Mouse (Mus musculus): ENCODE measurements around the gene Haus2. TPM values are rescaled to one million over a fixed set of nuclear protein-coding genes. Genes with fewer than 3 reads are reported as not detected.

The Haus2 gene
- polyA plus RNA-seq, 1 experiment from 2014 or later, result 32.6 TPM

GRCm38 (mm10) chr2:120654693-120655092 is 45.5 kb downstream of the Haus2 start:
- Histone ChIP-seq H3K4me2 (ENCODE audit: low read length) (no peak overlapping the region), H3K27me3 (ENCODE audit: control insufficient read depth, insufficient read depth, low read length) (no peaks in the 10 kb centered on the region), H3K4me3 (replicated peaks; ENCODE audit: low read depth, low read length) (no peak overlapping the region), H3K9ac (replicated peaks; ENCODE audit: low read length) (no peak overlapping the region), H3K36me3 (ENCODE audit: control insufficient read depth, insufficient read depth, low read length) (no peaks in the 10 kb centered on the region), H3K4me1 (ENCODE audit: control insufficient read depth, insufficient read depth, low read length) (no peaks in the 10 kb centered on the region), H3K9me3 (ENCODE audit: control insufficient read depth, low read length) (no peaks in the 10 kb centered on the region), H3K27ac (replicated peaks; ENCODE audit: low read depth, low read length) (no peak overlapping the region)
- WGBS, result 85% methylated on average over 2 of the region's 2 CpGs
- ATAC-seq (ENCODE audit: low FRiP score, low TSS enrichment) (no peak), DNase-seq (no peak)

- Histone ChIP-seq H3K4me3 (replicated peaks; ENCODE audit: low read depth, low read length) (no peak overlapping the region), H3K9ac (replicated peaks; ENCODE audit: low read length) (no peak overlapping the region), H3K36me3 (ENCODE audit: control insufficient read depth, insufficient read depth, low read length) (no peaks in the 10 kb centered on the region), H3K4me1 (ENCODE audit: control insufficient read depth, insufficient read depth, low read length) (no peaks in the 10 kb centered on the region), H3K4me2 (ENCODE audit: low read length) (no peak overlapping the region), H3K9me3 (ENCODE audit: control insufficient read depth, low read length) (no peaks in the 10 kb centered on the region), H3K27ac (replicated peaks; ENCODE audit: low read depth, low read length) (no peak overlapping the region), H3K27me3 (ENCODE audit: control insufficient read depth, insufficient read depth, low read length) (no peaks in the 10 kb centered on the region)
- WGBS, result 94% methylated on average over 5 of the region's 5 CpGs
- no peak for ATAC-seq (ENCODE audit: low FRiP score, low TSS enrichment)
- DNase-seq, result no peak
These were observed 46.7 kb downstream of the Haus2 start for GRCm38 (mm10) chr2:120655905-120656304.

GRCm38 (mm10) chr2:120656711-120657110 is 47.5 kb downstream of the Haus2 start:
- Histone ChIP-seq H3K9ac (replicated peaks; ENCODE audit: low read length) (no peak overlapping the region), H3K27ac (replicated peaks; ENCODE audit: low read depth, low read length) (no peak overlapping the region), H3K36me3 (ENCODE audit: control insufficient read depth, insufficient read depth, low read length) (no peaks in the 10 kb centered on the region), H3K4me3 (replicated peaks; ENCODE audit: low read depth, low read length) (no peak overlapping the region), H3K9me3 (ENCODE audit: control insufficient read depth, low read length) (no peaks in the 10 kb centered on the region), H3K27me3 (ENCODE audit: control insufficient read depth, insufficient read depth, low read length) (no peaks in the 10 kb centered on the region), H3K4me2 (ENCODE audit: low read length) (no peak overlapping the region), H3K4me1 (ENCODE audit: control insufficient read depth, insufficient read depth, low read length) (no peaks in the 10 kb centered on the region)
- DNase-seq, result no peak
- ATAC-seq (ENCODE audit: low FRiP score, low TSS enrichment), result no peak
- WGBS, result 100% methylated on average over 2 of the region's 2 CpGs

DNA sequence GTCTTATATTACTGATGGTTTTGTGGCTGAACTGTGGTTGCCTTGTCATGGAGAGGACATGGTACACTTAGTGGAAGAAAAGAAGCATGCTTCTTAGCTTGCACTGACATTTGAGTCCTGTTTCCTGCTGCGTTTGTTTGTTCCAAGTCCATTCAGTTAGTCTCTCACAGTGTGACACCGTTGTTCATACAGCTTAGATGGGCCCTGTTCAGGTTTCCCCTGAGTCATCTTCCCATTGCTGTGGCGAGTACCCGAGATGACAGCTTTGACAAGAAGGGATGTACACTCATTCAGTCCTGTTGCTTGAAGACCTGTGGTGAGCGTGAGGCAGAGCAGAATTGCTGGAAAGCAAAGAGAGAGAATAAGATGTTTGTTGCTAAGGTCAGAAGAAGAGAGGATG is 49.3 kb downstream of the Haus2 start:
- H3K27me3 ChIP-seq (ENCODE audit: control insufficient read depth, insufficient read depth, low read length), result no peaks in the 10 kb centered on the region
- no peaks in the 10 kb centered on the region for H3K9me3 ChIP-seq (ENCODE audit: control insufficient read depth, low read length)
- ATAC-seq (ENCODE audit: low FRiP score, low TSS enrichment) (no peak), DNase-seq (no peak)
- no peaks in the 10 kb centered on the region for H3K36me3 ChIP-seq (ENCODE audit: control insufficient read depth, insufficient read depth, low read length)
- no peak overlapping the region for H3K27ac ChIP-seq (replicated peaks; ENCODE audit: low read depth, low read length)
- WGBS, result 68% methylated on average over 5 of the region's 5 CpGs
- no peak overlapping the region for H3K4me2 ChIP-seq (ENCODE audit: low read length)
- H3K4me3 ChIP-seq (replicated peaks; ENCODE audit: low read depth, low read length), result no peak overlapping the region
- no peaks in the 10 kb centered on the region for H3K4me1 ChIP-seq (ENCODE audit: control insufficient read depth, insufficient read depth, low read length)
- no peak overlapping the region for H3K9ac ChIP-seq (replicated peaks; ENCODE audit: low read length)

GRCm38 (mm10) chr2:120659318-120659717 is 50.1 kb downstream of the Haus2 start:
- Histone ChIP-seq H3K4me3 (replicated peaks; ENCODE audit: low read depth, low read length) (no peak overlapping the region), H3K4me1 (ENCODE audit: control insufficient read depth, insufficient read depth, low read length) (no peaks in the 10 kb centered on the region), H3K9ac (replicated peaks; ENCODE audit: low read length) (no peak overlapping the region), H3K9me3 (ENCODE audit: control insufficient read depth, low read length) (no peaks in the 10 kb centered on the region), H3K4me2 (ENCODE audit: low read length) (no peak overlapping the region), H3K36me3 (ENCODE audit: control insufficient read depth, insufficient read depth, low read length) (no peaks in the 10 kb centered on the region), H3K27me3 (ENCODE audit: control insufficient read depth, insufficient read depth, low read length) (no peaks in the 10 kb centered on the region), H3K27ac (replicated peaks; ENCODE audit: low read depth, low read length) (no peak overlapping the region)
- ATAC-seq (ENCODE audit: low FRiP score, low TSS enrichment), result no peak
- DNase-seq, result no peak

GRCm38 (mm10) chr2:120660486-120661078 is 51.4 kb downstream of the Haus2 start:
- no peak for ATAC-seq (ENCODE audit: low FRiP score, low TSS enrichment)
- Histone ChIP-seq H3K9me3 (ENCODE audit: control insufficient read depth, low read length) (no peaks in the 10 kb centered on the region), H3K36me3 (ENCODE audit: control insufficient read depth, insufficient read depth, low read length) (no peaks in the 10 kb centered on the region), H3K27ac (replicated peaks; ENCODE audit: low read depth, low read length) (no peak overlapping the region), H3K4me2 (ENCODE audit: low read length) (no peak overlapping the region), H3K4me3 (replicated peaks; ENCODE audit: low read depth, low read length) (no peak overlapping the region), H3K27me3 (ENCODE audit: control insufficient read depth, insufficient read depth, low read length) (no peaks in the 10 kb centered on the region), H3K4me1 (ENCODE audit: control insufficient read depth, insufficient read depth, low read length) (no peaks in the 10 kb centered on the region), H3K9ac (replicated peaks; ENCODE audit: low read length) (no peak overlapping the region)
- 92% methylated on average over 5 of the region's 5 CpGs for WGBS
- DNase-seq, result no peak

DNA sequence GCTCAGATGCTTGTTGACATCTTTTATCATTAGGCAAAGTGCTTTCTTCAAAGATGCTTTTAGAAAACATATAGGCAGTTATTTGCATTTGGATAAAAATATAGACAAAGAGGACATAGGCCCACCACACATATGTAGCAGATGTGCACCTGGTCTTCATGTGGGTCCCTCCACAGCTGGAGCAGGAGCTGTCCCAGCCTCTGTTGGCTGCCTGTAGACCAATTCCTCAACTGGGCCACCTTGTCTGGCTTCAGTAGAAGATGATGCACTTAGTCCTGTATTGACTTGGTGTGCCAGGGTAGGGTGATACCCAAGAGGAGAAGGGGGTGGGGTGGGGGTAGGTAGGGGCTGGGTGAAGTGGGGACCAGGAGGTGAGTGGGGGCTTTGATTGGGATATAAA is 53.6 kb downstream of the Haus2 start:
- DNase-seq, result no peak

GRCm38 (mm10) chr2:120663491-120664154 is 54.4 kb downstream of the Haus2 start:
- Histone ChIP-seq H3K4me2 (ENCODE audit: low read length) (no peak overlapping the region), H3K36me3 (ENCODE audit: control insufficient read depth, insufficient read depth, low read length) (no peaks in the 10 kb centered on the region), H3K9me3 (ENCODE audit: control insufficient read depth, low read length) (no peaks in the 10 kb centered on the region), H3K9ac (replicated peaks; ENCODE audit: low read length) (0 out of 2 replicates have a peak overlapping the region, but pooled peaks have one; percentile 16), H3K27me3 (ENCODE audit: control insufficient read depth, insufficient read depth, low read length) (no peaks in the 10 kb centered on the region), H3K27ac (replicated peaks; ENCODE audit: low read depth, low read length) (no peak overlapping the region), H3K4me1 (ENCODE audit: control insufficient read depth, insufficient read depth, low read length) (no peaks in the 10 kb centered on the region), H3K4me3 (replicated peaks; ENCODE audit: low read depth, low read length) (no peak overlapping the region)
- 80% methylated on average over 3 of the region's 3 CpGs for WGBS
- ATAC-seq (ENCODE audit: low FRiP score, low TSS enrichment) (no peak), DNase-seq (no peak)

More for the DNA sequence above, 53.6 kb downstream of the Haus2 start:
- H3K4me1 ChIP-seq (ENCODE audit: control insufficient read depth, insufficient read depth, low read length), result no peaks in the 10 kb centered on the region
- no peaks in the 10 kb centered on the region for H3K9me3 ChIP-seq (ENCODE audit: control insufficient read depth, low read length)
- no peaks in the 10 kb centered on the region for H3K27me3 ChIP-seq (ENCODE audit: control insufficient read depth, insufficient read depth, low read length)
- no peak for ATAC-seq (ENCODE audit: low FRiP score, low TSS enrichment)
- no peak overlapping the region for H3K4me3 ChIP-seq (replicated peaks; ENCODE audit: low read depth, low read length)
- no peak overlapping the region for H3K27ac ChIP-seq (replicated peaks; ENCODE audit: low read depth, low read length)
- no peak overlapping the region for H3K9ac ChIP-seq (replicated peaks; ENCODE audit: low read length)
- no peaks in the 10 kb centered on the region for H3K36me3 ChIP-seq (ENCODE audit: control insufficient read depth, insufficient read depth, low read length)
- H3K4me2 ChIP-seq (ENCODE audit: low read length), result no peak overlapping the region

- Histone ChIP-seq H3K4me2 (ENCODE audit: low read length) (no peak overlapping the region), H3K36me3 (ENCODE audit: control insufficient read depth, insufficient read depth, low read length) (no peaks in the 10 kb centered on the region), H3K4me3 (replicated peaks; ENCODE audit: low read depth, low read length) (no peak overlapping the region), H3K9ac (replicated peaks; ENCODE audit: low read length) (no peak overlapping the region), H3K27me3 (ENCODE audit: control insufficient read depth, insufficient read depth, low read length) (no peaks in the 10 kb centered on the region), H3K4me1 (ENCODE audit: control insufficient read depth, insufficient read depth, low read length) (no peaks in the 10 kb centered on the region), H3K9me3 (ENCODE audit: control insufficient read depth, low read length) (no peaks in the 10 kb centered on the region), H3K27ac (replicated peaks; ENCODE audit: low read depth, low read length) (no peak overlapping the region)
- ATAC-seq (ENCODE audit: low FRiP score, low TSS enrichment) (no peak), DNase-seq (no peak)
- 94% methylated on average over 2 of the region's 2 CpGs for WGBS
These were observed 58.3 kb downstream of the Haus2 start for GRCm38 (mm10) chr2:120667446-120667845.
